Mouse (Mus musculus) adrenal gland, postnatal 0 days (tissue): ENCODE measurements around the gene Bcas3. TPM values are rescaled to one million over a fixed set of nuclear protein-coding genes. Genes with fewer than 3 reads are reported as not detected.

Source experiments
- microRNA-seq: library from miRNA; unstranded; fragments of <30 nt; microRNA quantifications from one replicate; pipeline ENCODE4, GENCODE M21; 2016; ENCODE audit warnings: borderline replicate concordance; ENCODE audit not compliant: insufficient number of aligned reads
- polyA plus RNA-seq: library from polyadenylated mRNA; unstranded; fragments of >200 nt; fragmentation: Nextera tagmentation; extraction: Ambion mirVana; gene quantifications from 2 replicates; pipeline ENCODE4 v1.2.1, GENCODE M21; 2015

The Bcas3 gene
- 23.6 and 32.1 TPM in 2 replicates for polyA plus RNA-seq

GRCm38 (mm10) chr11:85352539-85353380, at the start of gene Bcas3:
Gene Bcas3, plus strand, starts transcription at chr11:85353167.

GRCm38 (mm10) chr11:85310713-85311574, 42.0 kb upstream of the Bcas3 start, which contains the start of gene Ppm1d:
Gene Ppm1d, plus strand, starts transcription at chr11:85311244.

GRCm38 (mm10) chr11:85832231-85832924, 479.4 kb downstream of the Bcas3 start, which contains the start of gene Tbx2:
Gene Tbx2, plus strand, starts transcription at chr11:85832551.

GRCm38 (mm10) chr11:85850233-85850632, 497.3 kb downstream of the Bcas3 start, which contains the start of gene Gm11444:
Gene Gm11444, minus strand, starts transcription at chr11:85850333.

Small RNA genes lying within 50 kb of the gene (microRNA-seq; reads per million reads assigned to microRNA genes)
- not detected for gene Mir5110

Other genes starting within 250 kb of the Bcas3 start
- 4.0 and 6.7 TPM in 2 replicates for gene Usp32, start 213.0 kb upstream of the Bcas3 start, polyA plus RNA-seq
- 22.9 and 28.7 TPM in 2 replicates for gene 1700125H20Rik, start 182.8 kb upstream of the Bcas3 start, polyA plus RNA-seq
- gene Appbp2, start 118.0 kb upstream of the Bcas3 start, polyA plus RNA-seq, result 25.3 and 36.6 TPM in 2 replicates
- gene Ppm1d, start 41.9 kb upstream of the Bcas3 start, polyA plus RNA-seq, result 13.3 and 18.0 TPM in 2 replicates